24 mouse cellular contexts compared by ENCODE assay signal in the genomic region with DNA sequence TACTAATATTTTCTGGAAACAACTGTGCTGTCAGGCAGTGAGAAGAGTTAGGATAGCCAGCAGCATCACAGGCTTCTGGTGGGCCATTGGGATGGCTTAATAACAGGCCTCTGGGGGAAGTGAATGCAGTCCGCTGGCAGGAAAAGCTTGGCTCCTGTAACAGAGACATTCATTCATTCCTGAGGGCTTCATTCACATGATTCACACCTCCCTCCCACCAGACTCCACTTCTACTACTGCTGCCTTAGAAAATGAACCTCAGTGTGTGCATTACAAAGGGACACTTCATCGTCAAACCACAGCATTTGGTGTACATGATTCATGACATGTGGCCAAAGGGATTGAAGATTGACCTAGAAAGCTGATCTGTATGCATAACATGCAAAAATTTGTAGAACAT.
DNase-seq lines count a peak whose midpoint lies in the region; ATAC-seq and TF ChIP-seq lines count a peak whose summit lies in the region.
"Had no signal": no experiment of that assay in that cellular context is flagged by ENCODE, and none has a peak within 500 bp of the region (broad histone marks: within the 10 kb centered on the region; RNA-seq: fewer than 3 reads in every experiment).

No protein-coding gene starts in this region.

- intact Hi-C loops in left cerebral cortex, postnatal 14 days (cut with DNase I): no loop called here
- intact Hi-C loops in left cerebral cortex, adult 2 months (cut with DNase I): no loop called here

- no peaks in the 10 kb centered on the region for H3K9me3 ChIP-seq in forebrain, postnatal 0 days (ENCODE audit: low read length)
- no peaks in the 10 kb centered on the region for H3K9me3 ChIP-seq in forebrain, embryonic 16.5 days (ENCODE audit: control insufficient read depth, low read length)
- no peaks in the 10 kb centered on the region for H3K9me3 ChIP-seq in intestine, embryonic 15.5 days
- H3K9me3 ChIP-seq: forebrain, embryonic 13.5 days; heart, embryonic 12.5 days; stomach, embryonic 15.5 days had no signal

- TF ChIP-seq CTCF in forebrain, postnatal 0 days (IDR thresholded peaks at IDR 0.05; ENCODE audit: low read depth): no peak
- no peak for TF ChIP-seq CTCF in left cerebral cortex, adult 2 months (IDR thresholded peaks at IDR 0.05)

- no peaks in the 10 kb centered on the region for H3K4me1 ChIP-seq in forebrain, postnatal 0 days (ENCODE audit: insufficient read depth)
- H3K4me1 ChIP-seq in forebrain, embryonic 16.5 days (replicated peaks; ENCODE audit: control insufficient read depth, insufficient read depth, low read length): no peaks in the 10 kb centered on the region
- H3K4me1 ChIP-seq in intestine, embryonic 15.5 days (replicated peaks): no peaks in the 10 kb centered on the region
- H3K4me1 ChIP-seq: heart, embryonic 12.5 days; stomach, embryonic 15.5 days had no signal

- 52% methylated on average over 2 of the region's 2 CpGs for WGBS in forebrain, postnatal 0 days
- 77% methylated on average over 2 of the region's 2 CpGs for WGBS in forebrain, embryonic 16.5 days
- 77% methylated on average over 2 of the region's 2 CpGs for WGBS in intestine, embryonic 15.5 days

- no peak overlapping the region for H3K9ac ChIP-seq in forebrain, postnatal 0 days
- no peak overlapping the region for H3K9ac ChIP-seq in forebrain, embryonic 16.5 days (replicated peaks; ENCODE audit: low read depth, low read length)
- H3K9ac ChIP-seq in intestine, embryonic 15.5 days: no peak overlapping the region
- H3K9ac ChIP-seq: forebrain, embryonic 13.5 days; heart, embryonic 12.5 days; liver, postnatal 0 days; stomach, embryonic 15.5 days had no signal

- H3K27me3 ChIP-seq in forebrain, postnatal 0 days (ENCODE audit: insufficient read depth, low read length): no peaks in the 10 kb centered on the region
- no peaks in the 10 kb centered on the region for H3K27me3 ChIP-seq in forebrain, embryonic 16.5 days (replicated peaks; ENCODE audit: control insufficient read depth, insufficient read depth, low read length)
- H3K27me3 ChIP-seq in intestine, embryonic 15.5 days (replicated peaks): no peaks in the 10 kb centered on the region
- H3K27me3 ChIP-seq: CH12.LX; forebrain, embryonic 13.5 days; heart, embryonic 12.5 days; stomach, embryonic 15.5 days had no signal

- H3K4me2 ChIP-seq in forebrain, postnatal 0 days (ENCODE audit: low read depth): no peak overlapping the region
- H3K4me2 ChIP-seq in forebrain, embryonic 16.5 days (ENCODE audit: low read length): no peak overlapping the region
- no peak overlapping the region for H3K4me2 ChIP-seq in intestine, embryonic 15.5 days (replicated peaks)
- H3K4me2 ChIP-seq: forebrain, embryonic 13.5 days; heart, embryonic 12.5 days; stomach, embryonic 15.5 days had no signal

- H3K27ac ChIP-seq in forebrain, postnatal 0 days (ENCODE audit: low read depth, low read length): no peak overlapping the region
- H3K27ac ChIP-seq in forebrain, embryonic 16.5 days (ENCODE audit: low read length): no peak overlapping the region
- no peak overlapping the region for H3K27ac ChIP-seq in left cerebral cortex, adult 2 months
- no peak overlapping the region for H3K27ac ChIP-seq in intestine, embryonic 15.5 days
- H3K27ac ChIP-seq: forebrain, embryonic 13.5 days; stomach, embryonic 15.5 days had no signal

- no peak for DNase-seq in forebrain, postnatal 0 days
- DNase-seq in left cerebral cortex, postnatal 14 days (ENCODE audit: low spot score in 2 of 2): peak; percentile 7 to 55
- DNase-seq in left cerebral cortex, adult 2 months (ENCODE audit: extremely low spot score in 1 of 2, low spot score in 2 of 2): no peak
- peak; percentile 5 to 18 for DNase-seq in right cerebral cortex, adult 2 months (ENCODE audit: low spot score in 2 of 2)
- DNase-seq in right cerebral cortex, postnatal 4 days: no peak
- DNase-seq in heart, adult 8-10 months (ENCODE audit: low spot score): no peak
- DNase-seq: cerebellum, adult 2 months; cerebellum, postnatal 36 days; heart, postnatal 36 days; kidney, adult 8-10 months; kidney, postnatal 25 days; liver, postnatal 0 days; lung, postnatal 10 days; midbrain, embryonic 14.5 days; retina, postnatal 1 day; thymus, adult 18-20 months; thymus, postnatal 4 days had no signal

- peak; percentile 36; the same call in 1 of the 2 replicates for ATAC-seq in forebrain, postnatal 0 days
- ATAC-seq in forebrain, embryonic 16.5 days: no peak
- no peak for ATAC-seq in intestine, embryonic 15.5 days
- ATAC-seq: forebrain, embryonic 13.5 days; inflammation-experienced regulatory T-cells, adult 6 months; liver, postnatal 0 days had no signal

- H3K4me3 ChIP-seq in forebrain, postnatal 0 days (ENCODE audit: low read depth, low read length): no peak overlapping the region
- no peak overlapping the region for H3K4me3 ChIP-seq in forebrain, embryonic 16.5 days (replicated peaks; ENCODE audit: low read length)
- no peak overlapping the region for H3K4me3 ChIP-seq in left cerebral cortex, adult 2 months
- H3K4me3 ChIP-seq in intestine, embryonic 15.5 days (replicated peaks): no peak overlapping the region
- H3K4me3 ChIP-seq: forebrain, embryonic 13.5 days; heart, embryonic 12.5 days; stomach, embryonic 15.5 days had no signal

- H3K36me3 ChIP-seq in forebrain, postnatal 0 days (ENCODE audit: insufficient read depth): no peaks in the 10 kb centered on the region
- H3K36me3 ChIP-seq in forebrain, embryonic 16.5 days (ENCODE audit: control insufficient read depth, insufficient read depth): no peaks in the 10 kb centered on the region
- H3K36me3 ChIP-seq in intestine, embryonic 15.5 days: no peaks in the 10 kb centered on the region
- H3K36me3 ChIP-seq: heart, embryonic 12.5 days; stomach, embryonic 15.5 days had no signal

Comparison
In these comparisons a context has a peak if more than half of its experiments do, and no peak if none do; other contexts are left out.
1. DNase-seq: peak in left cerebral cortex, postnatal 14 days (2 of 2) and right cerebral cortex, adult 2 months (2 of 2); none in forebrain, postnatal 0 days (single experiment), left cerebral cortex, adult 2 months (0 of 2), right cerebral cortex, postnatal 4 days (single experiment) and heart, adult 8-10 months (single experiment).